Mouse (Mus musculus) heart, postnatal 0 days (tissue): ENCODE results near the gene Zfp866.

Experiments used
- CTCF ChIP-seq: IDR thresholded peaks from 2 replicates; pipeline ENCODE4 v1.5.1; 2016; ENCODE audit warnings: antibody characterized with exemption, control low read depth, low read depth
- EP300 ChIP-seq: IDR thresholded peaks from 2 replicates; pipeline ENCODE4 v1.6.1; 2016; ENCODE audit warnings: antibody characterized with exemption, low read depth

- TF ChIP-seq CTCF (no peak), EP300 (no peak)
These were observed 23.9 kb upstream of the Zfp866 start for GRCm38 (mm10) chr8:69814881-69815280.
